Comparison of ENCODE assay signal across 8 mouse cellular contexts in genomic region chr6:114577319-114577718, GRCm38 (mm10).
DNase-seq lines count a peak whose midpoint lies in the region; ATAC-seq and TF ChIP-seq lines count a peak whose summit lies in the region.
"Not testable (repeated sequence)": the region's sequence is repeated elsewhere in the genome, so short reads cannot be mapped to it uniquely, and the experiment has no call there.

No protein-coding gene starts in this region.

- DNase-seq in NIH3T3 (ENCODE audit: low read depth): peak; percentile 32
- peak; percentile 2 to 13 for DNase-seq in cerebellum, postnatal 36 days
- DNase-seq in gastrocnemius, postnatal 10 days: peak; percentile 72
- peak; percentile 74 for DNase-seq in hindbrain, postnatal 0 days (ENCODE audit: low spot score)
- DNase-seq in layer of hippocampus, postnatal 36 days: peak; percentile 20 to 21
- DNase-seq in lung, postnatal 14 days: peak; percentile 50
- DNase-seq in right cerebral cortex, adult 2 months (ENCODE audit: low spot score in 2 of 2): peak; percentile 24 to 61
- DNase-seq in thymus, postnatal 4 days: peak; percentile 68

- WGBS in hindbrain, postnatal 0 days: 6% methylated on average over 6 of the region's 15 CpGs

- not testable (repeated sequence) for H3K27ac ChIP-seq in hindbrain, postnatal 0 days

- H3K9ac ChIP-seq in hindbrain, postnatal 0 days (replicated peaks; ENCODE audit: low read length): not testable (repeated sequence)

- not testable (repeated sequence) for ATAC-seq in hindbrain, postnatal 0 days

- not testable (repeated sequence) for H3K36me3 ChIP-seq in hindbrain, postnatal 0 days (ENCODE audit: insufficient read depth, low read length)

- H3K9me3 ChIP-seq in hindbrain, postnatal 0 days (ENCODE audit: low read length): not testable (repeated sequence)

- H3K27me3 ChIP-seq in hindbrain, postnatal 0 days (ENCODE audit: insufficient read depth, low read length): not testable (repeated sequence)

- H3K4me1 ChIP-seq in hindbrain, postnatal 0 days (ENCODE audit: insufficient read depth, low read length): not testable (repeated sequence)

- H3K4me2 ChIP-seq in hindbrain, postnatal 0 days (ENCODE audit: low read depth, low read length): not testable (repeated sequence)

- not testable (repeated sequence) for H3K4me3 ChIP-seq in hindbrain, postnatal 0 days (ENCODE audit: low read length)

- TF ChIP-seq CTCF in hindbrain, postnatal 0 days (IDR thresholded peaks at IDR 0.05; ENCODE audit: low read depth): not testable (repeated sequence)

Comparison
In these comparisons a context has a peak if more than half of its experiments do, and no peak if none do; other contexts are left out.
1. DNase-seq: peak in every context shown above with its lines; median percentile 74 in hindbrain, postnatal 0 days; 72 in gastrocnemius, postnatal 10 days; 68 in thymus, postnatal 4 days; 50 in lung, postnatal 14 days; 42 in right cerebral cortex, adult 2 months; 32 in NIH3T3; 20 in layer of hippocampus, postnatal 36 days; 8 in cerebellum, postnatal 36 days.